Mouse (Mus musculus): ENCODE measurements around the gene Srsf9.

Gene Srsf9

DNA sequence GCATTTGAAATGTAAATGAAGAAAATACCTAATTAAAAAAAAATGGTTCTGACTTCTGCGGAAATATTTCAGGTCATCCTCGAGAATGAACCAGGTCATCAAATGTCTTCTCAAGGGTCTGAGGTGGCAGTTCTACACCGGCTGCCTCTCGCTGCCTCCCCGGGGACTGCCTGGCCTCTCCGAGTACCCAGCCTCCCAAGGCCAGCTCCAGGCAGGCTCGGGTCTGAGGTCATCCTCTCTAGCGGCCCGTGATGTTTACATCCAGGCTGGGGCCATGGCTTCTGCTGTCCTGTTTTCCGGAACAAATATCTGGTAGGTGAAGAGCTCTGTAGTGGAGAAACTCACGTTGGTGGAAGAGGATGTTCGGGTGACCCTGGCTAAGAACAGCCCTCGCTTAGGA, 28.1 kb downstream of the Srsf9 start:
- H3K27me3 ChIP-seq (ENCODE audit: insufficient read depth, low read length): no peaks in the 10 kb centered on the region
- H3K4me3 ChIP-seq (replicated peaks; ENCODE audit: low read length): peak overlapping the region; percentile 43; the same call in 1 of the 2 replicates
- peaks cover 49% of the 10 kb centered on the region for H3K4me1 ChIP-seq (replicated peaks; ENCODE audit: low read depth, low read length)
- H3K36me3 ChIP-seq (ENCODE audit: insufficient read depth, low read length): no peaks in the 10 kb centered on the region
- H3K9me3 ChIP-seq (ENCODE audit: low read length): 0 out of 2 replicates have a peak, but pooled peaks cover 3% of the 10 kb centered on the region
- TF ChIP-seq CTCF (conservative IDR thresholded peaks at IDR 0.05; ENCODE audit: low read length): no peak
- TF ChIP-seq POU5F1 (IDR thresholded peaks at IDR 0.05; ENCODE audit: borderline replicate concordance, low read length): no peak
- no peak for TF ChIP-seq NANOG (IDR thresholded peaks at IDR 0.05; ENCODE audit: borderline replicate concordance, low read length)

GRCm38 (mm10) chr5:115358872-115359271, 31.9 kb downstream of the Srsf9 start:
- Histone ChIP-seq H3K27me3 (ENCODE audit: insufficient read depth, low read length) (no peaks in the 10 kb centered on the region), H3K9me3 (ENCODE audit: low read length) (no peaks in the 10 kb centered on the region), H3K4me1 (replicated peaks; ENCODE audit: low read depth, low read length) (peaks cover 74% of the 10 kb centered on the region), H3K4me3 (replicated peaks; ENCODE audit: low read length) (peak overlapping the region; percentile 54), H3K36me3 (ENCODE audit: insufficient read depth, low read length) (no peaks in the 10 kb centered on the region)
- peak; percentile 99 for TF ChIP-seq CTCF (conservative IDR thresholded peaks at IDR 0.05; ENCODE audit: low read length)
- TF ChIP-seq NANOG (IDR thresholded peaks at IDR 0.05; ENCODE audit: borderline replicate concordance, low read length): no peak

- Histone ChIP-seq H3K4me3 (replicated peaks; ENCODE audit: low read length) (peak overlapping the region; percentile 54), H3K4me1 (replicated peaks; ENCODE audit: low read depth, low read length) (peaks cover 74% of the 10 kb centered on the region), H3K36me3 (ENCODE audit: insufficient read depth, low read length) (no peaks in the 10 kb centered on the region), H3K27me3 (ENCODE audit: insufficient read depth, low read length) (no peaks in the 10 kb centered on the region), H3K9me3 (ENCODE audit: low read length) (no peaks in the 10 kb centered on the region)
- TF ChIP-seq CTCF (conservative IDR thresholded peaks at IDR 0.05; ENCODE audit: low read length): no peak
Measured at GRCm38 (mm10) chr5:115359438-115359837, 32.5 kb downstream of the Srsf9 start.

GRCm38 (mm10) chr5:115359851-115360372, 32.9 kb downstream of the Srsf9 start:
- Histone ChIP-seq H3K4me1 (replicated peaks; ENCODE audit: low read depth, low read length) (peaks cover 76% of the 10 kb centered on the region), H3K36me3 (ENCODE audit: insufficient read depth, low read length) (no peaks in the 10 kb centered on the region), H3K27me3 (ENCODE audit: insufficient read depth, low read length) (no peaks in the 10 kb centered on the region), H3K4me3 (replicated peaks; ENCODE audit: low read length) (peak overlapping the region; percentile 54; the same call in 1 of the 2 replicates), H3K9me3 (ENCODE audit: low read length) (no peaks in the 10 kb centered on the region)
- TF ChIP-seq POU5F1 (IDR thresholded peaks at IDR 0.05; ENCODE audit: borderline replicate concordance, low read length) (no peak), CTCF (conservative IDR thresholded peaks at IDR 0.05; ENCODE audit: low read length) (no peak), NANOG (IDR thresholded peaks at IDR 0.05; ENCODE audit: borderline replicate concordance, low read length) (no peak)

- Histone ChIP-seq H3K9me3 (ENCODE audit: low read length) (no peaks in the 10 kb centered on the region), H3K27me3 (ENCODE audit: insufficient read depth, low read length) (no peaks in the 10 kb centered on the region), H3K4me3 (replicated peaks; ENCODE audit: low read length) (peak overlapping the region; percentile 32; the same call in 1 of the 2 replicates), H3K36me3 (ENCODE audit: insufficient read depth, low read length) (no peaks in the 10 kb centered on the region), H3K4me1 (replicated peaks; ENCODE audit: low read depth, low read length) (peaks cover 78% of the 10 kb centered on the region)
- TF ChIP-seq POU5F1 (IDR thresholded peaks at IDR 0.05; ENCODE audit: borderline replicate concordance, low read length) (no peak), CTCF (conservative IDR thresholded peaks at IDR 0.05; ENCODE audit: low read length) (no peak), NANOG (IDR thresholded peaks at IDR 0.05; ENCODE audit: borderline replicate concordance, low read length) (no peak)
Measured at GRCm38 (mm10) chr5:115362216-115362615, 35.2 kb downstream of the Srsf9 start.

- Histone ChIP-seq H3K4me1 (replicated peaks; ENCODE audit: low read depth, low read length) (peaks cover 73% of the 10 kb centered on the region), H3K9me3 (ENCODE audit: low read length) (no peaks in the 10 kb centered on the region), H3K36me3 (ENCODE audit: insufficient read depth, low read length) (no peaks in the 10 kb centered on the region), H3K4me3 (replicated peaks; ENCODE audit: low read length) (peak overlapping the region; percentile 39; the same call in 1 of the 2 replicates), H3K27me3 (ENCODE audit: insufficient read depth, low read length) (no peaks in the 10 kb centered on the region)
- TF ChIP-seq CTCF (conservative IDR thresholded peaks at IDR 0.05; ENCODE audit: low read length) (no peak), POU5F1 (IDR thresholded peaks at IDR 0.05; ENCODE audit: borderline replicate concordance, low read length) (no peak), NANOG (IDR thresholded peaks at IDR 0.05; ENCODE audit: borderline replicate concordance, low read length) (no peak)
Measured at GRCm38 (mm10) chr5:115362819-115363714, 36.1 kb downstream of the Srsf9 start.

DNA sequence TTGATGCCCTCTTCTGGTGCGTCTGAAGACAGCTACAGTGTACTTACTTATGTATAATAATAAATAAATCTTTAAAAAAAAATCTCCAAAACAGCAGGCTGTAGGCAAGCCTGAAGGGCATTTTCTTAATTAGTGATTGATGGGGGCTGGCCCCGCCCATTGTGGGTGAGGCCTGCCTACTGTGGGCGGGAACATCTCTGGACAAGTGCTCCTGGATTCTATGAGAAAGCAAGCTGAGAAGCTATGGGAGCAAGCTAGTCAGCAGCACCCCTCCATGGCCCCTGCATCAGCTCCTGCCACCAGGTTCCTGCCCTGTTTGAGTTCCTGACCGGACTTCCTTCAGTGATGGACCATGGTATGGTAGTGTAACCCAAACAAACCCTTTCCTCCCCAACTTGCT, 37.8 kb downstream of the Srsf9 start:
- Histone ChIP-seq H3K36me3 (ENCODE audit: insufficient read depth, low read length) (peaks cover 5% of the 10 kb centered on the region; the same call in 1 of the 2 replicates), H3K27me3 (ENCODE audit: insufficient read depth, low read length) (no peaks in the 10 kb centered on the region), H3K4me1 (replicated peaks; ENCODE audit: low read depth, low read length) (peaks cover 65% of the 10 kb centered on the region), H3K9me3 (ENCODE audit: low read length) (no peaks in the 10 kb centered on the region), H3K4me3 (replicated peaks; ENCODE audit: low read length) (no peak overlapping the region)
- TF ChIP-seq NANOG (IDR thresholded peaks at IDR 0.05; ENCODE audit: borderline replicate concordance, low read length) (no peak), CTCF (conservative IDR thresholded peaks at IDR 0.05; ENCODE audit: low read length) (no peak), POU5F1 (IDR thresholded peaks at IDR 0.05; ENCODE audit: borderline replicate concordance, low read length) (no peak)

DNA sequence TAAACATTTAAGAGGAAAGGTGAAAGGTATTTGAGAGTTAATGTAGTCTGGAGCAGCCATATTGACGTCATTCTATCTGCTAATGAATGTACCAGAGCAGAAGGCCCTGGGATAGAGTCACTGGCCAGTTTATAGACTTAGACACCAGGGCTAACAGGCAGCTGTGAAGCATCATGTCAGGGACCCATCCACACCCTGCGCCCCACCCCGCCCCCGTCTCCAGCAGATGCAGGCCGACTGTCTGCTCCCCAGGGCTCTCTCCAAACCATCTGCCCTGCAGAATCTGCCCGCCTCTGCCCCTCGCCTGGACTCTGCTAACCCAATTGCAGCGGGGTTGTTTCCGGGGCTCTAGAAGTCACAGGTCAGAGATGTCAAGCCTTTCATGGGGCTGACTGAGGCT, 44.8 kb downstream of the Srsf9 start:
- Histone ChIP-seq H3K27me3 (ENCODE audit: insufficient read depth, low read length) (no peaks in the 10 kb centered on the region), H3K4me3 (replicated peaks; ENCODE audit: low read length) (peak overlapping the region; percentile 45), H3K9me3 (ENCODE audit: low read length) (no peaks in the 10 kb centered on the region), H3K36me3 (ENCODE audit: insufficient read depth, low read length) (peaks cover 5% of the 10 kb centered on the region; the same call in 1 of the 2 replicates), H3K4me1 (replicated peaks; ENCODE audit: low read depth, low read length) (peaks cover 66% of the 10 kb centered on the region)
- no peak for TF ChIP-seq CTCF (conservative IDR thresholded peaks at IDR 0.05; ENCODE audit: low read length)
- no peak for TF ChIP-seq NANOG (IDR thresholded peaks at IDR 0.05; ENCODE audit: borderline replicate concordance, low read length)
- TF ChIP-seq POU5F1 (IDR thresholded peaks at IDR 0.05; ENCODE audit: borderline replicate concordance, low read length): no peak

Measured in E14TG2a.4 (cell line).